Mouse (Mus musculus): Measurements from ENCODE around the gene Zfp612. TPM values are rescaled to one million over a fixed set of nuclear protein-coding genes. Genes with fewer than 3 reads are reported as not detected.

Gene Zfp612
- 1 to 10 TPM; 5.7 to 9.3 (median 7.7) TPM for total RNA-seq (2022)

GRCm38 (mm10) chr8:110079282-110080221 is at the start of gene Zfp612:
Gene Zfp612, plus strand, starts transcription at chr8:110079746.
- no peak for DNase-seq (ENCODE audit: low spot score)

GRCm38 (mm10) chr8:110033771-110034170 is 45.8 kb upstream of the Zfp612 start:
- DNase-seq (ENCODE audit: low spot score) = peak; percentile 4

- no peak for DNase-seq (ENCODE audit: low spot score)
Measured at GRCm38 (mm10) chr8:110034331-110034730, 45.2 kb upstream of the Zfp612 start.

- no peak for DNase-seq (ENCODE audit: low spot score)
Measured at GRCm38 (mm10) chr8:110036156-110036555, 43.4 kb upstream of the Zfp612 start.

GRCm38 (mm10) chr8:110039216-110039615 is 40.3 kb upstream of the Zfp612 start:
- DNase-seq (ENCODE audit: low spot score) = no peak

- no peak for DNase-seq (ENCODE audit: low spot score)
Measured at GRCm38 (mm10) chr8:110039659-110040058, 39.9 kb upstream of the Zfp612 start, which contains the start of gene Chst4. Gene Chst4, minus strand, starts transcription at chr8:110039740.

GRCm38 (mm10) chr8:110040509-110040908 is 39.0 kb upstream of the Zfp612 start:
- DNase-seq (ENCODE audit: low spot score) = no peak

GRCm38 (mm10) chr8:110051208-110051607 is 28.3 kb upstream of the Zfp612 start:
- no peak for DNase-seq (ENCODE audit: low spot score)

- no peak for DNase-seq (ENCODE audit: low spot score)
Measured at GRCm38 (mm10) chr8:110058207-110058606, 21.3 kb upstream of the Zfp612 start.

- no peak for DNase-seq (ENCODE audit: low spot score)
Measured at GRCm38 (mm10) chr8:110064161-110064560, 15.4 kb upstream of the Zfp612 start.

- DNase-seq (ENCODE audit: low spot score) = no peak
Measured at GRCm38 (mm10) chr8:110064606-110065365, 14.8 kb upstream of the Zfp612 start.

- DNase-seq (ENCODE audit: low spot score) = no peak
Measured at GRCm38 (mm10) chr8:110065676-110066075, 13.9 kb upstream of the Zfp612 start.

GRCm38 (mm10) chr8:110069706-110070105 is 9.8 kb upstream of the Zfp612 start:
- DNase-seq (ENCODE audit: low spot score) = no peak

GRCm38 (mm10) chr8:110071600-110071999 is 7.9 kb upstream of the Zfp612 start:
- no peak for DNase-seq (ENCODE audit: low spot score)

GRCm38 (mm10) chr8:110074496-110074895 is 5.0 kb upstream of the Zfp612 start:
- DNase-seq (ENCODE audit: low spot score) = no peak

GRCm38 (mm10) chr8:110082416-110083105 is 3.0 kb downstream of the Zfp612 start:
- DNase-seq (ENCODE audit: low spot score) = no peak

GRCm38 (mm10) chr8:110091869-110092268 is 12.3 kb downstream of the Zfp612 start:
- no peak for DNase-seq (ENCODE audit: low spot score)

- no peak for DNase-seq (ENCODE audit: low spot score)
Measured at GRCm38 (mm10) chr8:110100907-110101306, 21.4 kb downstream of the Zfp612 start, which contains the start of gene Gm21964. Gene Gm21964, plus strand, starts transcription at chr8:110101207.

GRCm38 (mm10) chr8:110101676-110102075 is 22.1 kb downstream of the Zfp612 start:
- DNase-seq (ENCODE audit: low spot score) = no peak

GRCm38 (mm10) chr8:110102653-110103052 is 23.1 kb downstream of the Zfp612 start, which contains the start of gene Gm17720:
Gene Gm17720, minus strand, starts transcription at chr8:110102753.
- DNase-seq (ENCODE audit: low spot score) = no peak

GRCm38 (mm10) chr8:110119715-110120114 is 40.2 kb downstream of the Zfp612 start:
- DNase-seq (ENCODE audit: low spot score) = no peak

- peak; percentile 35 for DNase-seq (ENCODE audit: low spot score)
Measured at GRCm38 (mm10) chr8:110130537-110130936, 51.0 kb downstream of the Zfp612 start.
